Mouse (Mus musculus) CD4-positive helper T cell, adult 2 months (primary cell): ENCODE measurements around the gene Itpa.

Experiments used
- DNase-seq: peaks from one replicate; pipeline ENCODE4 v3.0.0-alpha.2; 2012; ENCODE audit warnings: low read depth, missing footprints, low spot score

The Itpa gene

DNA sequence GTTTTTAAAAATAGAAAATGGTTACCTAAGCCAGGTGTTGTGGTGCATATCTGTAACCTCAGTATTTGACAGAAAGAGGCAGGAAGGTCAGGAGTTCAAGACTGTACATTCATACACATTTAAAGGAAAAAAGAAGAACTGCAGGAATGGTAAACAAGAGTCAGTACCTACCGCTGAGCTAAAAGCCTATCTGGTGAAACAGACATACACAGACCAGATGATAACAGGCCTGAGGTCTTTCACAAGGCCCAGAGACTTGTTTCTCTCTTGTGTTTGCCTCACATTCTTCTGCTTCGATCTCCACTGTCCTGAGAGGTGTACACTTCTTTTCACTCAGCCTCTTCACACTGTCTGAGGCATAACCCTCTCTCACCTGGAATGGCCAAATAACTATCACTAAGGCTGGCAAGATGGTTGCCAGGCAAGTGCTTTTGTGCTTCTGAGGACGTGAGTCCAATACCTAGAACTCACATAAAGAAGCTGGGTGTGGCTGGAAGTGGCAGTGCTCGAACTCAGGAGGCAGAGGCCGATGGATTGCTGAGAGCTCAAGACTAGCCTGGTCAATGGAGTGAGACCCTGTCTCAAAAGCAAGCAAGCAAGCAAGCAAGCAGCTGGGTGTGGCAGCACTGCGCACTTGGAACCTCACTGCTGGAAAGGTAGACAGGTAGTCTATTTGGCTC is 11.6 kb upstream of the Itpa start:
- no peak for DNase-seq

DNA sequence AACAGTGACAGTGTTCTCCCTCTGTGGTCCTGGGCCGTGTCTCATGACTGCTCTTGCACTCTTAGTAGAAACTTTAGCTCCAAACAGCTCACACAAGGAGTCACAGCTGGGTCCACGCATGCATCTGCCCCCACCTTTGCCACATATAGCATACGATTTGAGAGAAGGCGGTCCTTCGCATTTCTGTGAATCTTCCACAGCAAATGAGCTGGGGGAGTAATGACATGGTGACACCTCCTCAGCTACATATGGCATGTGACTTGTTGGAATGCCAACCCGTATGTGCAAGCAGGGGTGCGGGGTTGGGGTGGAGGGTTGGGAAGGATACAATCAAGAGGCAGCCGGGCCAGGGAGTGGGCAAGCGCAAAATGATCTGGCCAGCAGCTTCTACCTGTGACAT is 10.9 kb upstream of the Itpa start:
- no peak for DNase-seq

DNA sequence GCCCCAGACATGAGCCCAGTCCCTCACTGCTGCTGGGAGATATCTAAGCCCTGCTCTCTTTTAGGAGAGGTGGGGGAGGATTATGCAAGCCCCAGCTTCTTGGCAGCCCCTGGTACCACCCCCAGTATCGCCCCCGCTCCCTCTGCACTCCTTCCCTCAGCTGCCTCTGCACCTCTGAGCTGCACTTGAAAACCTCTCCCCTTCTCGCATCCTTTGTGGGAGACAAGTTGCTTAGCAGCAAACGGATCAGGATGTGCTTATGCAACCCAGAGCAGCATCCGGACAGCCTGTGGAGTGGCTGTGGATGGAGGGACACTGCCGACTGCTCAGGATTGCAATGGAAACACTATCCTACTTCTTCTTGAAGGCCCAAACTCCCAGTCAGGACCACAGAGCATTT is 9.9 kb upstream of the Itpa start:
- no peak for DNase-seq

DNA sequence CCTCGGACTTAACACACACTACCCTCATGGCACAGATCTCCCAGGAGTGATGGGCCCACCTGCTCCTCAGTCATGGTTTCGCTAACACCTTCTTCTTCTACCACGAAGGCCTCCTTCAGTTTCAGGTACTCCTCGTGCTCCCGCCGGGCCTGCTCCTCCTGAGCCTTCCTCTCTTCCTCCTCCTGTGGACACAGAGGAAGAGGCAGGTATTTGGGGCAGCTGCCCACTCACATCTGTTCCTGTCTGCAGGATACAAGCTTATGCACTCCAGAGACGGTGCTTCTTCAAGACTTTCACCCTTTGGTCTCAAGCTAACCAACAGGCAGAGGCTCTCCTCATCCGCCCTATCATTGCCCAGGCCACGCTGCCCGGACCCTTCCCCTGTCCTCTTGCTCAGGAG is 8.9 kb upstream of the Itpa start:
- no peak for DNase-seq

DNA sequence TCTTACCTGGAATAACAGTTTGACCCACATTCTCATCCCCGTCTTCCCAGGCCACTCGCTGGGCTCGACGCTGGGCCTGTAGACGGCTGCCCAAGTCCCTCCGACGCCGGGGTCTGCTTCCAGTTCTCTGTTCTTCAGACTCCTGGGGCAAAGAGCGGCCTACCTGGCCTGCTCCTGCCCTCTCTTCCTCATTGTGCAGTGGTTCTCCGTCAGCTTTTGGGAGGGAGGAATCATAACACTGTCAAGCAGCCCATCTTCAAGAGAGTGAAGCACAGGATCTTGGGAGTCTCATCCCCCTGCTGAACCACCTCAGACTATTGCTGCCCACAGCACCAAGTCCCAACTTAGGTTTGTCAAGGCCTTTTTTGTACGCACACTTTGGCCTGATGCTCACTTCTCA is 4.1 kb upstream of the Itpa start:
- DNase-seq = no peak

DNA sequence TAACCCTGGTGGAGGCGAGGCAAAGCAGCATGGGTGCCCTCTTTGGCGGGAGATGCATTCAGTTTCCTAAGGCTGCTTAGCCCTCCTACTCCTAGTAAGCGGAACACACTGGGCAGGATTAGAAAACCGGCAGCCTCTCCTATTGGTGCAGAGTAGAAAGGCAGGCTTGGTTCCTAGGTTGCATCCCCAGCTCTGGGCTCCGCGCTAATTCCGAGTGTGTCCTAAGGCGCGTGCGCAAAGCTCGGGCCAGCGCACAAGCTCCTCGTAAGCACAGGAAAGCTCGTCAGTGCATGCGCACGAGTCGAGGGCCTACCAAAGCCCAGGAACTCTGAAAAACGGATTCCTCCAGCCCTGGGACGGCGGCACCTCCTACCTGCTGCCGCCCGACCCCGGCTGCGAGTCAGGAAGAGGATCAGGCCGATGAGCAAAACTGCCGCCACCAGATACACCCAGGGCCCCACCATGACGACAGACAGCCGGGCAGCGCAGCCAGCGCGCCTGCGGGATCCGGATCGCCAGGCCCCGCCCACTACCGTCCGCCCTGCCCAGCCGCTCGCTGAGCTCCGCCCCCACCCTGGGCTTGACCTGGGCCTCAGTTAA is 3.2 kb upstream of the Itpa start, which contains the start of gene Ddrgk1:
Gene Ddrgk1, minus strand, starts transcription at position 558 of the 600 bp plus-strand sequence.
- DNase-seq = peak; percentile 95

DNA sequence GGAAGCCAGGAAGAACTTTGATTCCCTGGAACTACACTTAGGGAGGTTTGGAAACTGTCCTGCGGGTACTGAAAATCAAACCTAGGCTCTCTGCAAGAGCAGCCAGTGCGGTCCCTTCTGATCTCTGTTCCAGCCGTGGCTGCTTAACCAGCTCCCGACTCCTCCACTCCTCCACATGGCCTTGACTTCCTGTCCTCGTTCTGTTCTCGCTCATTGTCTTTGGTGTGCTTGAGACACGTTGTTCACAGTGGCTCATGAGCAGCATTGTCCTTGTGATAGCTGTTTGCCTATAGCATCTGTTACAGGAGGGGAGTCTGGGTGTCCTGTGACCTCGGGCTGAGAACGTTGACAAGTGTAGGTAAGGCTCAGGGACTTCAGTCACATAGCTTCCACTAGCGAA is 9.8 kb downstream of the Itpa start:
- DNase-seq = no peak

DNA sequence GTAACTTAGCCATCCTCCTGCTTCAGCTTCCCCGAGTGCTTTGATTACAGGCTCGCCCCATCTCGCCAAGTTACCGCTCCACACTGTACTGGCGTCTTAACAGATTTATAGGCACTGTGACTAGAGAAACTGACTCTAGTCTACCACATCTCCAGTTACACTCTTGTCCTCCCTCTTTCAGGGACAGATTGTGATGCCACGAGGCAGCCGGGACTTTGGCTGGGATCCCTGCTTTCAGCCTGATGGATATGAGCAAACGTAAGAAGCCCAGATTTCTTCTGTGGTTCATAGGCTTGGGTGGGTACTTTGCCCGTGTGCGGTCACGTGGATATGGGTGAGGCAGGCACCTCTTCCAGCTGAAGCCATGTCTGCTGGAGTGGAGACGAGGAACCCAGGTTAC is 11.7 kb downstream of the Itpa start:
- no peak for DNase-seq

DNA sequence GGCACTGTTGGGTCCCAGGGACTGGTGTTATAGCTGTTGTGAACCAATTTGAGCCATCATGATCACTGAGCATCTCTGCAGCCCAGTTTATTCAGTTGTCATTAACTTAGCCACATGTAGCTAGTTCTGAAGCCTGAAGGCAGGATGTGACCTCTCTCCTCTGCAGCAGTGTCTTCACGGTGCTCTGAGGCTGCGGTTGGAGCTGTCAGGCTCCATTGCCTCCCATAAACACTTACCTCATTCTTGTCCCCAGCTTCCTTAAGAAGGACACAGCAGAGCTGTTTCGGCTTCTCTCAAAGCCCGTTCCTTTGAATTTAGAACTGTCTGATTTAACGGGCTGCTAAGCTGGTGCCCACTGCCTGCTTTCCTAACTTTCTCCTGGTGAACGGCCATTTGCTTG is 12.5 kb downstream of the Itpa start:
- no peak for DNase-seq

DNA sequence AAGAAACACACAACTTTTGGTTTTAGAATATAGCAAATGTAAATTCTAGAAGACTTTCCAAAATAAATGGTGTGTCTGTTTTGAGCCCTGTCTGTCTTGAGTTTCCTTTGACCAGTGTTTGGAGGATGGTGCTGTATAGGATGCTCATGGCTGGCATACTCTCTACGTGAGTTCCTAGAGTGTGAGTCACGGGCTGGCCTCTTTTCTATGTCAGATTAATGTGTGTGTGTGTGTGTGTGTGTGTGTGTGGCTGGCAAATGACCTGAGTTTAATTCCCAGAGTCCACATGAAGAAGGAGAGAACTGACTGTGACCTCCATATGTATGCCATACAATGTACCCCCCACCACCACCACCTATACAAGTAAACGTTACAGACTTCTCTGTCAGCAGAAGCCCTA is 14.1 kb downstream of the Itpa start:
- no peak for DNase-seq

DNA sequence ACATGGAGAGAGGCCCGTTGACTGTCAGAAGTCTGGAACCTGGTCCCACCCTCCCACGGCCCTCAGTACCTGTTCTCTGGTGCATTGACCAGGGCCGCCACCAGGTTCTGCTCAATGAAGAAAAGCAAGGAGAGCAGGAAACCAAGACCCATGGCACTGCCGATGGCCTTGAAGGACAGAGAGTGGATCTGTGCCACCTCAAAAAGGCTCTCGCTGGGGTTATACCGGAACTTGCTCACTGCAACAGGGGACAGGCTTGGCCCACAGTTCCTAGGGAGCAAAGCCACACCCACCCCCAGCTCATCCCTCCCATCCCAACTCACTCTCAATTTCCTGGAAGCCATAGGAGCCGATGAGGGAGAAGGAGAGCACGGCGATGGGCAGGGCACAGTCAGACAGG is 18.0 kb downstream of the Itpa start:
- DNase-seq = no peak

DNA sequence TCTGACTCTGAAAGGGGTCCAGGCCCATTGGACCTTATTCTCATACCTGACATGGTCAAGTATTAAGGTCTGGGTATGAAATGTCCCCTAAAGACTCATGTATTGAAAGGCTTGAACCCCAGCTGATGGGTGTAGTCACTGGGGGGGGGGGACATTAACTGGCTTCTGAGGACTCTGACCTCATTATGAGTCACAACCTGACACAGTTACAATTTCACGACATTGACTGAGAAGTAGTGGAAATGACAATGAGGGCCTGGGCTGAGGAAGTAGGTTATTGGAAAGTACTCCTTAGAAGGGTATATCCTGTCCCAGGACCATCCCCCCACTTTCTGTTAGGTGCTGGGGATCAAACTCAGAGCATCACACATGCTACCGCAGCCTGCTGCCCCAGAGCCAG is 21.6 kb downstream of the Itpa start:
- no peak for DNase-seq

DNA sequence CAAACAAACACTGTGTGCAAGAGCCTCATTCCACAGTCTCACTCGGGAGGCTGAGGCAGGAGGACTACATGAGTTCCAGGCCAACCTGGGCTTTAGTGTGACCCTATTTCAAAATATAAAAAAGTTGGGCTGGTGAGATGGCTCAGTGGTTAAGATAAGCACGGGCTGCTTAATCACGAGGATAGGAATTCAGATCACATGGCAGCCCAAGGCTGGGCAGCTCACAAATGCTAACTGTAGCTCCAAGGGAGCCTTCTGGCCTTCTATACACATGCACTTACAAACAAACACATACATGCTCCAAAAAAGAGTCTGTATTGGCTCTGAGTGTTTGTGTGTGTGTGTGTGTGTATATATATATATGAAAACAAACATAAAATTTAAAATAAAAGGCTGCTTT is 26.2 kb downstream of the Itpa start:
- DNase-seq = no peak

DNA sequence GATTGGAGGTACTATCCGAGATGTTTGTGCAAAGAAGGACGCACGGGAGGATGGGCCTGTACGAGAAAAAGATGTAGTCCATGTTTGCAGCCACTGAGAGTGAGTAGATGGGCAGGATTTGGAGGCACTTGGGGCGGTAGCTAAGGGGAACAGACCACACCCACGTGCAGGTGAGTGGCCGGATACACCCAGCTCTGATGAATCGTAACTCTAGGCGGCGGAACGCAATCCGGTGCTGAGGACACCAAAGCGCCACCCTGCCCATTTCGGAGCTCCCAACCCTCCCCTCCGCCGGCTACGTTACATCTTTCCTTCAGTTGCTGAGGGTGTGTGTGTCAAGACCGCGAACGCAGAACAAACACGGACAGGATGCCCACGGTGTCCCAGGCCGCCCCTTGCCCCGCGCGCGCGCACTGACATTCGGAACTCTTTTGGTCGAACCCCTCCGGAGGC is 29.3 kb downstream of the Itpa start:
- peak; percentile 47 for DNase-seq

DNA sequence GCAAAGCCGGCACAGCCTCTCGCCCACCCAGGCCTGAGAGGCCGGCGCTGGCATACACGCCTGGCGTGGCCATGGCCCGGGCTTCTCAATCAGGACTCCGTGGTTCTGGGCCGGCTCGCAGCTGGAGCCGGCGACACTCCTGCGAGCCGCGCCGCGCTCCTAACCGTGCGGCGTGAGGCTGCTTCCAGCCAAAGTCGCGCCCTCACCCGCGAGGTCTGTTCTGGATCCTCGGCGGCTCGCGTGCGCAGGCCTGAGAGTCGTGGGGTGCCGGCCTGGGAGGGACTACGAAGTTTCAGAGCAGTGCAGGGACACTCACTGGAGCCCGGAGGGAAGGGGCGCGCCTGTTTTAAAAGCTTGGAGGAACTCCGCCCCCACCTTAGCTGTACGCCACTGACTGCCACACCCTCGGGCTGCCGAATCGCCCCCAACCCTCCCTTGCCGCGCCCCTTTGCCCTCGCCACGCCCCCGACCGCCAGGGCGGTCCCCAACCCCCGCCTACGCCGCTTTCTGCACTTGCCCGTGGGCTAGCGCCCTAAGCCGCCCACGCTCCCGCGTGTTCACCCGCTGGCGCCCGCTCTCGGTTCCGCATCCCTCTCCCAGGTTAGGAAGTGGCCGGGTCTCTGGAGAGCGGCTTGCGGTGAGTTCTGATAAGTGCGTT is 29.9 kb downstream of the Itpa start, which contains the start of gene Slc4a11:
Gene Slc4a11, minus strand, starts transcription at position 367 of the 658 bp plus-strand sequence.
- DNase-seq = peak; percentile 65

DNA sequence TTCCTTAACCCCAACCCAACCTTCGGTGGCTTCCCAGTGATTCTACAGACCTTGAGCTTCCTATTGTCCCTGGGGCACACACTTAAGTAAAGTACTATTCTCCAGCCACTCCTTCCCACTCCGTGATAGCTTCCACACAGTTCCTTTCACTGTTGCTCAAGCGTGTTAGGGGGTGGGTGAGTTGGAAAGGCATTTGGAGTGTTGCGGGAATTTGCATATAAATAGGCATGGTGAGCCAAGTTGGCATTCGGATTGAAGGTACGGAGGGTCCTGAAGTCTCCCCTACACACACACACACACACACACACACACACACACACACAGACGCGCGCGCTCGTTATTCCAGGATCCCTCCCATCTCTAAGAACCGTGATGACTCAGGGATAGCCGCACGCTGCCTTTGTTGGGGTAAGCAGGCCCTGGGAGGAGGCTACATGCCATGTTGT is 30.4 kb downstream of the Itpa start:
- DNase-seq = no peak

DNA sequence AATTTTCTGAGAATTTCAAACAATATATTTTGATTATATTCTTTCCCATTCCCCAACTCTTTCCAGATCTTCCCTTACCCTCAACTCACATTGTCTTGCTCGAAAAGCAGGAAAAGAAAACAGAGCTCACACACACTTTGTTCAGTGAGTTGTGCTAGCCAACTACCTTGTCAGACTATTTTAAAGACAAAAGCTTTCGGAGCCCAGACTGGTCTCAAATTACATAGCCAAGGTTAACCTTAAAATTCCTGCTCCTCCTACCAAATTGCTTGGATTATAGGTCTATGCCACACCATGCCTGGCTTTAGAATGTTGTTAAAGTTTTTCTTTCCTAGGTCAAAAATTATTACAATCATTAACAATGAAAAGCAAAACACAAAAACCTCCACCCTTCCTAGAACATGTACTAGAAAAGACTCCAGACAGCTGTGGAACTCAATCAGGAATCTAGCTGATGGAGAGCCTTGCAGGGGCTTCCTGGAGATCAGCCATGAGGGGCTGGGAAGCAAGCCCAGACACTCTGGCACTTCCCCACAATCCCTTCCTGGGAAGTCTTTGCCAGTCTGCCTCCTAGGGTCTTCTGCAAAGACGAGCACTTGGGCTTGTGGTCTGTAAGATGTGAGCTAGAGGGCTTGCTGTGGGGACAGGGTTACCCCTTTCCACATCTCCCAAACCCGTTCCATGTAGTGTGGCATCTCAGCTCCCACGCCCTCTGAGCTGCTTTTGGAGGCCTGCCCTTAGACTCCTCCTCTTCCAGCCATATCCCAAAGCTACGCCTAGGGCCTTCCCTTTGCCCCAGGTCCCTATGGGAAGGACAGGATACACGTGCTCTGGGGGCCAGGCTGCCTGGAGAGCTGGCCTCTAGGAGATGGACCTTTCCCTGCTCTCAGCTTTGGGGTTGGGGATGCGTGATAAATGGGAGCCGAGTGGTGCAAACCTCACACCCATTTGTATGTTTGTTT is 36.9 kb downstream of the Itpa start:
- no peak for DNase-seq

DNA sequence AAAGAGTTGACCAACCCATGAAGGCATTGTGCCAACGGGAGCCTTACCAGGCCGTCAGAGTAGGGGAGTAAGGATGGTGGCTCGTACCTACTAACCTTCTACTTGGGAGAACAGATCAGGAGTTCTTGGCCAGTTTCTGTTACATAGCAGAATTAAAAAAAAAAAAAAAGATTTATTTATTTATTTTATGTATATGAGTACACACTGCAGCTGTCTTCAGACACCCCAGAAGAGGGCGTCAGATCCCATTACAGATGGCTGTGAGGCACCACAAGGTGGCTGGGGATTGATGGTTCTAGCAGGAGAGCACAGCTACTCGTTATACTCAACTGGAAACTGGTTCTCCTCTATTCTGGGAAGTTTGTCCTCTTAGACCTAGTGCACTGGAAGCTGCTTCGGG is 37.8 kb downstream of the Itpa start:
- DNase-seq = no peak

DNA sequence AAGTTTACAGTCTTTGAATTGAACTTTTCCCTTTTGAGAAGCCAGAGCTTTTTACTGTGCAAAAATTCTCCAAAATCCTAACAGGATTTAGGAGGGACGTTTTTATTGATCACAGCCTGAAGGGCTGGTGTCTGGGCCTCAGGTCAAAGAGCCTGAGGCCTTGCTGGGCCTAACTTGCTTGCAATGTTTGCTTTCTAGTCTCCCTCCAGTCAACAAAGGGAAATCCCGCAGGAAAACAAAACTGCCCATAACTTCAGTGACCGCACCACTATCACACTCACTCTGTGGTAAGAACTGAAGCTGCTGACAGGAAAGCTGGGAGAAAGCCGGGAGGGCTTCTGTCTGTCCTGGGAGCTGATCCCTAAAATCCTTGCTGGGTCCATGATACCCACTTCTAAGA is 39.2 kb downstream of the Itpa start:
- DNase-seq = no peak

DNA sequence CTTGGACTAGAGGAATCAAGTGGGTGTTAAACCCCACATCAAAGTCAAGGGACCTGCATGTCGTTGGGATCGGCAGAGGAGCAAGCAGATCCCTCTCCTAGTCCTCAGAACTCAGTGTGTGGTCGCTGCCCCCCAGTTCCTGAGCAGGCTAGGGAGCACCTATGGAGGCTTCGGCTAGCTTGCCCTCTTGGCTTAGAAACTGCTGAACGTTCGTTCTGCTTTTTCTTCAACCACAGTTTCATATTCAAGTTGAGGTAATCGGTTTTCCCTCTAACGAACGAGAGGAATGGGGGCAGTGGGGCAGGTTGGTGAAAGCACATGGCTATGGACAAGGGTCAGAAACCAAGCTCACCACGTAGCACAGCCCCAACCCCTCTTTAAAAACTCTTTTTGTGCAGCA is 39.6 kb downstream of the Itpa start:
- no peak for DNase-seq

DNA sequence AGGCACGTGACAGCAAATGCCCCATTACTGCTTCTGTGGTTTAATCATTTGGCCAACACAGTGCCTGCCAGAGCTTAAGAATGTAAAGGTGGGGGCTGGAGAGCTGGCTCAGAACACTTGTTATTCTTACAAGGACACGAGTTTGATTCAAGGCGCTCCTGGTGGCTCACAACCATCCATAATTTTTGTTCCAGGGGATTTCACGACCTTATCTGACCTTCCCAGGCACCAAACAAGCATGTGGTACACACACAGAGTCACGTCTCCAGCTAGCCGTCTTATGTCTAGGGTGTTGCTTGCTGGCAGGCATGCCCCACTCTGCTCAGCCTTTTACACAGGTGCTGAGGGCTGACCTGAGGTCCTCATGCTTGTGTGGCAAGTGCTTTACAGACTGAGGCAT is 50.5 kb downstream of the Itpa start:
- DNase-seq = no peak

DNA sequence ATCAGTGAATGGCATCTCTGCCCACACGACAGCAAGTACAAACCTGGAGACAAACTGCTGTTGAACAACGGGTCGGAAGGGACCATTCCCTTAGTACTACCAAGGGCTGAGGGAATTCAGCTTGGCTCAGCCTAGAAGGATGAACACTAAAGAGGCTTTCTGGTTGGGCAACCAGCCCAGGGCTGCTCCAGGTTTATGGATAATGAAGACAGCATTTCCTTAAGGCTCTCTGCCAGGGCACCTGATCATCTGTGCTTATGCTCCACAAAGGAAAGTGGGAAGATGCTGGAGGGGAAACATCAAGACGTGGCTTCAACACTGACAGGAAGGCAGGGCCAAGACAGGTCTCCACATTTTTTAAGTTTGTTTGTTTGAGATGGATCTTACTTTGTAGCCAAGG is 57.0 kb downstream of the Itpa start:
- no peak for DNase-seq
